Mouse (Mus musculus) MEL (cell line): ENCODE results near the gene Gm21897. TPM values are rescaled to one million over a fixed set of nuclear protein-coding genes. Genes with fewer than 3 reads are reported as not detected.

Source experiments
- DNase-seq: peaks from one replicate; pipeline ENCODE4 v3.0.0; 2011; ENCODE audit warnings: low read depth, low spot score
- H3K27ac ChIP-seq: 2 replicates; pipeline ENCODE4 v1.5.1; 2012; ENCODE audit warnings: low read depth, mild to moderate bottlenecking, control low read depth, low read length, moderate library complexity; ENCODE audit not compliant: control insufficient read depth
- H3K27me3 ChIP-seq, 2 experiments: fragments of 150-350 bp in 1 of 2; sonication (generic) in 1 of 2; 2 replicates each; pipeline ENCODE4 v1.6.1; 2012; ENCODE audit warnings: low read length in 2 of 2, mild to moderate bottlenecking in 2 of 2, improper control_type of control experiment in 1 of 2, moderate library complexity in 1 of 2; ENCODE audit not compliant: insufficient read depth in 2 of 2, control insufficient read depth in 1 of 2
- H3K36me3 ChIP-seq, 2 experiments: 2 replicates each; pipeline ENCODE4 v1.6.1; 2012 to 2014; ENCODE audit warnings: low read length in 2 of 2, improper control_type of control experiment in 1 of 2, inconsistent platforms in 1 of 2, mild to moderate bottlenecking in 1 of 2; ENCODE audit not compliant: insufficient read depth in 2 of 2, control insufficient read depth in 1 of 2
- H3K4me1 ChIP-seq, 2 experiments: fragments of 150-350 bp in 1 of 2; sonication (generic) in 1 of 2; 2 replicates each; pipeline ENCODE4 v1.6.1; 2012; ENCODE audit warnings: low read length in 2 of 2, improper control_type of control experiment in 1 of 2, mild to moderate bottlenecking in 1 of 2; ENCODE audit not compliant: insufficient read depth in 2 of 2, control insufficient read depth in 1 of 2
- H3K4me3 ChIP-seq, 2 experiments: fragments of 150-350 bp in 1 of 2; sonication (generic) in 1 of 2; 2 replicates each; pipeline ENCODE4 v1.5.1; 2012; ENCODE audit warnings: low read depth in 2 of 2, low read length in 2 of 2, mild to moderate bottlenecking in 2 of 2, moderate library complexity in 2 of 2, control low read depth in 1 of 2, improper control_type of control experiment in 1 of 2; ENCODE audit not compliant: control insufficient read depth in 1 of 2, insufficient read depth in 1 of 2
- H3K79me2 ChIP-seq: 2 replicates; pipeline ENCODE4 v1.6.1; 2012; ENCODE audit warnings: mild to moderate bottlenecking, low read length, moderate library complexity; ENCODE audit not compliant: control insufficient read depth, poor library complexity, insufficient read depth
- H3K9ac ChIP-seq: 2 replicates; pipeline ENCODE4 v1.6.1; 2012; ENCODE audit warnings: low read depth, mild to moderate bottlenecking, control low read depth, low read length, moderate library complexity; ENCODE audit not compliant: control insufficient read depth, poor library complexity, severe bottlenecking
- H3K9me3 ChIP-seq: fragments of 150-350 bp; sonication (generic); replicated peaks from 2 replicates; pipeline ENCODE4 v1.6.1; 2012; ENCODE audit warnings: mild to moderate bottlenecking, low read length, improper control_type of control experiment, moderate library complexity; ENCODE audit not compliant: insufficient read depth
- EP300 ChIP-seq, 2 experiments: IDR thresholded peaks; 2 replicates each; pipeline ENCODE4 v1.6.1; 2011; ENCODE audit warnings: improper control_type of control experiment in 2 of 2, low read length in 2 of 2, low read depth in 1 of 2, mild to moderate bottlenecking in 1 of 2
- JUND ChIP-seq: IDR thresholded peaks from 2 replicates; pipeline ENCODE4 v1.6.1; 2011; ENCODE audit warnings: low read depth, mild to moderate bottlenecking, improper control_type of control experiment, low read length
- MXI1 ChIP-seq: IDR thresholded peaks from 2 replicates; pipeline ENCODE4 v1.6.1; 2011; ENCODE audit warnings: mild to moderate bottlenecking, low read depth, low read length, improper control_type of control experiment
- SMC3 ChIP-seq: IDR thresholded peaks from 2 replicates; pipeline ENCODE4 v1.6.1; 2011; ENCODE audit warnings: low read depth, low read length, improper control_type of control experiment
- TCF12 ChIP-seq: IDR thresholded peaks from 2 replicates; pipeline ENCODE4 v1.6.1; 2014; ENCODE audit warnings: low read depth, mild to moderate bottlenecking, inconsistent platforms, low read length, improper control_type of control experiment, moderate library complexity
- USF1 ChIP-seq: IDR thresholded peaks from 2 replicates; pipeline ENCODE4 v1.6.1; 2014; ENCODE audit warnings: low read depth, mild to moderate bottlenecking, inconsistent platforms, low read length, improper control_type of control experiment, moderate library complexity
- USF2 ChIP-seq, 2 experiments: IDR thresholded peaks; 2 replicates each; pipeline ENCODE4 v1.6.1; 2011 to 2012; ENCODE audit warnings: improper control_type of control experiment in 2 of 2, low read length in 2 of 2, borderline replicate concordance in 1 of 2, inconsistent platforms in 1 of 2, low read depth in 1 of 2, mild to moderate bottlenecking in 1 of 2; ENCODE audit not compliant: insufficient read depth in 1 of 2
- polyA plus RNA-seq, 2 experiments: library from polyadenylated mRNA; stranded (reverse) in 1 of 2; unstranded in 1 of 2; fragments of >175 nt in 1 of 2; fragments of >200 nt in 1 of 2; gene quantifications; 2 replicates each; pipeline versions ENCODE4 v1.2.1 to v1.2.4; 2012; ENCODE audit warnings: low replicate concordance in 2 of 2, low read depth in 1 of 2; ENCODE audit not compliant: insufficient read length in 2 of 2, insufficient read depth in 1 of 2, missing spikeins in 1 of 2
- total RNA-seq: library from RNA; depleted of rRNA; stranded (reverse); fragments of 300-350 nt; gene quantifications from 2 replicates; pipeline ENCODE4 v1.2.3, GENCODE M21; 2012

The Gm21897 gene
- total and polyA plus RNA-seq, 3 experiments, result not detected

DNA sequence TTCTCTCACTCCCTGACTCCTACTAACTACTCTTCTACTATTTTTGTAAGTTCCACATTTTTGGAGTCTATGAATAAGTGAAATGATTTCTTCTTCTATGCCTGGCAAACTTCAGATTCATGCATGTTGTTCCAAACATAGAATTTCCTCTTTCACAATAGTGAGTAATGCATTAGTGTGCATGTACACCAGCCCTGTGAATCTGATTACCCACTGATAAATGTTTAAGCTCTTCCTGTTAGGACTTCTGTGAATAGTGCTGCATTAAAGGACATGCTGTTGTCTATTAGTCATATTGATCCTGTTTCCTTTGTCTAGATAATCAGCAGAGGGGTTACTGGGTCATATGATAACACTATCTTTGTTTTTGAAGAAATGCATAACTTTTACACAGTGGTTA, 43.6 kb downstream of the Gm21897 start:
- Histone ChIP-seq H3K4me3 (no peak overlapping the region), H3K9ac (no peak overlapping the region), H3K79me2 (no peaks in the 10 kb centered on the region), H3K36me3 (no peaks in the 10 kb centered on the region), H3K4me1 (no peaks in the 10 kb centered on the region), H3K27ac (no peak overlapping the region), H3K27me3 (no peaks in the 10 kb centered on the region), H3K9me3 (no peaks in the 10 kb centered on the region)
- no peak for DNase-seq
- no peak for TF ChIP-seq EP300 (IDR thresholded peaks at IDR 0.05; ENCODE audit: low read depth in 1 of 2, low read length in 2 of 2)
- no peak for TF ChIP-seq USF2 (IDR thresholded peaks at IDR 0.05; ENCODE audit: borderline replicate concordance in 1 of 2, insufficient read depth in 1 of 2, low read depth in 1 of 2, low read length in 2 of 2)
- TF ChIP-seq MXI1, result no peak
- no peak for TF ChIP-seq JUND
- no peak for TF ChIP-seq TCF12
- TF ChIP-seq USF1, result no peak
- no peak for TF ChIP-seq SMC3
